Mouse (Mus musculus) CH12.LX (cell line): ENCODE measurements around the gene Gm49354. TPM values are rescaled to one million over a fixed set of nuclear protein-coding genes. Genes with fewer than 3 reads are reported as not detected.

Experiments
- DNase-seq: peaks from one replicate; pipeline ENCODE4 v3.0.0-alpha.2; 2013; ENCODE audit errors: extremely low read depth
- H3K27ac ChIP-seq: 2 replicates; pipeline ENCODE4 v1.5.1; 2012; ENCODE audit warnings: low read depth, mild to moderate bottlenecking, control low read depth, moderate library complexity; ENCODE audit not compliant: insufficient read depth
- H3K27me3 ChIP-seq: replicated peaks from 2 replicates; pipeline ENCODE3; 2012; ENCODE audit warnings: inconsistent platforms
- H3K36me3 ChIP-seq, 2 experiments: replicated peaks in 1 of 2; 2 replicates each; pipeline versions ENCODE3 to v1.6.1; 2012; ENCODE audit warnings: inconsistent platforms in 1 of 2, low read length in 1 of 2, mild to moderate bottlenecking in 1 of 2, mixed read lengths in 1 of 2, moderate library complexity in 1 of 2; ENCODE audit not compliant: control insufficient read depth in 1 of 2, insufficient read depth in 1 of 2
- H3K4me1 ChIP-seq, 2 experiments: 2 replicates each; pipeline ENCODE4 v1.6.1; 2012; ENCODE audit warnings: inconsistent platforms in 1 of 2, moderate library complexity in 1 of 2; ENCODE audit not compliant: insufficient read depth in 2 of 2, control insufficient read depth in 1 of 2
- H3K4me2 ChIP-seq: 2 replicates; pipeline ENCODE4 v1.6.1; 2012; ENCODE audit warnings: low read depth, mild to moderate bottlenecking, control low read depth; ENCODE audit not compliant: poor library complexity, insufficient read depth, severe bottlenecking
- H3K4me3 ChIP-seq, 3 experiments: fragments of 150-350 bp in 1 of 3; sonication (generic) in 1 of 3; replicated peaks in 1 of 3; 2 replicates each; pipeline versions ENCODE3 to v1.5.1; 2011 to 2012; ENCODE audit warnings: low read depth in 2 of 3, low read length in 2 of 3, mild to moderate bottlenecking in 2 of 3, moderate library complexity in 2 of 3, control low read depth in 1 of 3, improper control_type of control experiment in 1 of 3, inconsistent platforms in 1 of 3, mixed read lengths in 1 of 3; ENCODE audit not compliant: poor library complexity in 1 of 3
- H3K79me2 ChIP-seq: replicated peaks from 2 replicates; pipeline ENCODE4 v1.6.1; 2012; ENCODE audit warnings: mild to moderate bottlenecking, moderate library complexity; ENCODE audit not compliant: control insufficient read depth, poor library complexity, insufficient read depth, severe bottlenecking; ENCODE audit errors: extremely low read depth
- H3K9ac ChIP-seq: 2 replicates; pipeline ENCODE4 v1.6.1; 2012; ENCODE audit warnings: low read depth, mild to moderate bottlenecking, control low read depth, moderate library complexity; ENCODE audit not compliant: insufficient read depth
- H3K9me3 ChIP-seq: replicated peaks from 2 replicates; pipeline ENCODE3; 2012; ENCODE audit warnings: low read length, inconsistent platforms, mixed read lengths
- BHLHE40 ChIP-seq: IDR thresholded peaks from 2 replicates; pipeline ENCODE4 v1.6.1; 2011; ENCODE audit warnings: mild to moderate bottlenecking, low read depth, low read length, improper control_type of control experiment
- CHD1 ChIP-seq: IDR thresholded peaks from 2 replicates; pipeline ENCODE4 v1.6.1; 2012; ENCODE audit warnings: low read depth, low read length, improper control_type of control experiment, inconsistent platforms
- CHD2 ChIP-seq: IDR thresholded peaks from 2 replicates; pipeline ENCODE4 v1.6.1; 2011; ENCODE audit warnings: low read length, improper control_type of control experiment
- ETS1 ChIP-seq: conservative IDR thresholded peaks from 2 replicates; pipeline ENCODE4 v1.6.1; 2012; ENCODE audit warnings: low read depth, mild to moderate bottlenecking, inconsistent platforms, low read length, improper control_type of control experiment, moderate library complexity
- GABPA ChIP-seq: IDR thresholded peaks from 2 replicates; pipeline ENCODE4 v1.6.1; 2012; ENCODE audit warnings: low read depth, low read length, improper control_type of control experiment, inconsistent platforms; ENCODE audit not compliant: insufficient replicate concordance
- HCFC1 ChIP-seq: IDR thresholded peaks from 2 replicates; pipeline ENCODE4 v1.6.1; 2012; ENCODE audit warnings: low read depth, mild to moderate bottlenecking, inconsistent platforms, low read length, improper control_type of control experiment
- JUN ChIP-seq: IDR thresholded peaks from 2 replicates; pipeline ENCODE4 v1.6.1; 2011; ENCODE audit warnings: low read depth, mild to moderate bottlenecking, low read length, improper control_type of control experiment, moderate library complexity; ENCODE audit not compliant: insufficient read depth
- KAT2A ChIP-seq: IDR thresholded peaks from 2 replicates; pipeline ENCODE4 v1.6.1; 2012; ENCODE audit warnings: low read length, improper control_type of control experiment, inconsistent platforms; ENCODE audit not compliant: insufficient replicate concordance
- MAFK ChIP-seq: IDR thresholded peaks from 2 replicates; pipeline ENCODE4 v1.6.1; 2011; ENCODE audit warnings: low read length, improper control_type of control experiment; ENCODE audit not compliant: insufficient replicate concordance
- MXI1 ChIP-seq: IDR thresholded peaks from 2 replicates; pipeline ENCODE4 v1.6.1; 2011; ENCODE audit warnings: mild to moderate bottlenecking, low read depth, low read length, improper control_type of control experiment
- MYC ChIP-seq: IDR thresholded peaks from 2 replicates; pipeline ENCODE4 v1.6.1; 2011; ENCODE audit warnings: low read depth, mild to moderate bottlenecking, improper control_type of control experiment, low read length
- NELFE ChIP-seq: IDR thresholded peaks from 2 replicates; pipeline ENCODE4 v1.6.1; 2011; ENCODE audit warnings: low read depth, low read length, improper control_type of control experiment
- NRF1 ChIP-seq: IDR thresholded peaks from 2 replicates; pipeline ENCODE4 v1.6.1; 2014; ENCODE audit warnings: low read depth, mild to moderate bottlenecking, inconsistent platforms, low read length, improper control_type of control experiment, moderate library complexity
- PAX5 ChIP-seq: IDR thresholded peaks from 2 replicates; pipeline ENCODE4 v1.6.1; 2012; ENCODE audit warnings: low read length, inconsistent platforms, mixed read lengths
- POLR2A ChIP-seq: IDR thresholded peaks from 2 replicates; pipeline ENCODE4 v1.6.1; 2011; ENCODE audit warnings: low read depth, mild to moderate bottlenecking, improper control_type of control experiment, low read length
- RAD21 ChIP-seq: IDR thresholded peaks from 2 replicates; pipeline ENCODE4 v1.6.1; 2011; ENCODE audit warnings: low read depth, mild to moderate bottlenecking, low read length, improper control_type of control experiment, moderate library complexity
- SIN3A ChIP-seq: IDR thresholded peaks from 2 replicates; pipeline ENCODE4 v1.6.1; 2012; ENCODE audit warnings: low read length, improper control_type of control experiment, inconsistent platforms
- TCF12 ChIP-seq: IDR thresholded peaks from 2 replicates; pipeline ENCODE4 v1.6.1; 2014; ENCODE audit warnings: low read depth, mild to moderate bottlenecking, inconsistent platforms, low read length, improper control_type of control experiment
- ZKSCAN1 ChIP-seq: IDR thresholded peaks from 2 replicates; pipeline ENCODE4 v1.6.1; 2012; ENCODE audit warnings: low read depth, inconsistent platforms, low read length, improper control_type of control experiment, borderline replicate concordance
- dilution Hi-C: fragments of 300-500 bp; cut with MboI; formaldehyde crosslinking; loops from 2 replicates; pipeline ENCODE4 v1.14.3; 2020; ENCODE audit warnings: low sequenced_read_pairs; ENCODE audit not compliant: extremely low pct_unique_long_range_greater_than_20kb, extremely low pct_ligation_motif_present
- in situ Hi-C: fragments of 300-500 bp; cut with MboI; formaldehyde crosslinking; loops from 3 replicates; pipeline ENCODE4 v1.14.3; 2019; ENCODE audit warnings: low sequenced_read_pairs, low pct_ligation_motif_present, low pct_unique_long_range_greater_than_20kb, mixed read lengths
- polyA plus RNA-seq: library from polyadenylated mRNA; unstranded; fragments of >175 nt; gene quantifications from 2 replicates; pipeline ENCODE4 v1.2.1, GENCODE M21; 2012; ENCODE audit warnings: low read depth; ENCODE audit not compliant: insufficient read length
- total RNA-seq, 2 experiments: library from RNA; depleted of rRNA; stranded (reverse); fragments of 300-350 nt in 1 of 2; fragments of >200 nt in 1 of 2; gene quantifications; 2 replicates each; pipeline ENCODE4 v1.2.3; 2012 to 2014

Gm49354 gene
- total and polyA plus RNA-seq, 3 experiments: not detected

DNA sequence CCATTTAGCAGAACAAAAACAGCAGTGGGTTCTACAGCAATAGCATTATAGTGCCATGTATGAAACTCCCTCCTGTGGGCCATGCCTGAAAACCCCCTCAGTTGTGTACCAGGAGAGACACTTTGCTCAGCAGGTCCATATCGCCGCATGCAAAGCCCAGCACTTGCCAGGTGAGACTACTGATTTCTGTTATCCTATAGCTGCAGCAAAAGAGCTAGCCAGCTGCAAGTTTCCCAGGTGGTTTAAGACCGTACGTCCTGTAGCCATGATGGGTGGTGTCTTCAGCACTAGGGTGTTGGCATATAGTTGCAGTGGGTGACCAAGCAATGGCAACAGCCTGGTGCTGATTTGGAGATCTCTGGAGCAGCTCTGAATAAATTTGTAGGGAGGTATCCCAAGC, 42.6 kb downstream of the Gm49354 start:
- dilution Hi-C loops (no loop called here), in situ Hi-C loops (loop anchor here (25.0 kb wide), 1 partner anchor 1127 kb away; the partner anchor contains the start of gene Slc28a3)
- TF ChIP-seq CHD1: no peak
- TF ChIP-seq SIN3A: no peak
- TF ChIP-seq RAD21: no peak
- no peak for TF ChIP-seq BHLHE40
- no peak for TF ChIP-seq MYC
- TF ChIP-seq PAX5: no peak
- TF ChIP-seq JUN: no peak
- no peak for TF ChIP-seq MAFK
- TF ChIP-seq NRF1: no peak
- TF ChIP-seq ZKSCAN1: no peak
- no peak for TF ChIP-seq MXI1
- no peak for TF ChIP-seq CHD2
- TF ChIP-seq KAT2A: no peak
- TF ChIP-seq TCF12: no peak
- no peak for TF ChIP-seq POLR2A
- TF ChIP-seq NELFE: no peak
- TF ChIP-seq HCFC1: no peak
- Histone ChIP-seq H3K4me2 (no peak overlapping the region), H3K79me2 (no peaks in the 10 kb centered on the region), H3K36me3 (no peaks in the 10 kb centered on the region), H3K9ac (no peak overlapping the region), H3K4me3 (no peak overlapping the region), H3K27ac (no peak overlapping the region), H3K27me3 (no peaks in the 10 kb centered on the region), H3K4me1 (peaks cover 3 to 4% of the 10 kb centered on the region in 2 experiments), H3K9me3 (no peaks in the 10 kb centered on the region)
- no peak for DNase-seq

DNA sequence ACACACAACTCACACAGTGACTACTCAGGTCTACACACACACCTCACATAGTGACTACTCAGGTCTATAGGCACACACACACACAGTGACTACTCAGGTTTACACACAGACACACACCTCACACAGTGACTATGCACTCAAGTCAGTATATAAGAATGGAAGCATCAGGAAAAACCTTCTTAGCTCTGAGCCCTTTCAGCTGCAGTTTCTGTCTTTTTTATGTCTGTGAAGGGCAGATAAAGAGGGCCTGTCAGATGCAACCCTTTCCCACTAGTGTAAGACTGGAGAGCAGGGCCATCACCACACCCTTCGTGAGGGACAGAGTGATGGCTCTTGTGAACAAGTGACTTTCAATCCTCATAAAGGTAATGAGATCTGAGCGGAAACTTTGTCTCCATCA, 43.6 kb downstream of the Gm49354 start:
- TF ChIP-seq ETS1 (no peak), POLR2A (no peak), ZKSCAN1 (no peak), GABPA (no peak), NELFE (no peak)
- Histone ChIP-seq H3K9ac (no peak overlapping the region), H3K4me2 (no peak overlapping the region), H3K27ac (no peak overlapping the region), H3K79me2 (no peaks in the 10 kb centered on the region), H3K4me1 (peaks cover 4 to 5% of the 10 kb centered on the region in 2 experiments), H3K9me3 (no peaks in the 10 kb centered on the region), H3K27me3 (no peaks in the 10 kb centered on the region), H3K4me3 (no peak overlapping the region), H3K36me3 (no peaks in the 10 kb centered on the region)
- DNase-seq: no peak
- in situ Hi-C loops: loop anchor here (25.0 kb wide), 1 partner anchor 1126 kb away; the partner anchor contains the start of gene Slc28a3
- dilution Hi-C loops: no loop called here
